Mouse (Mus musculus): Measurements from ENCODE around the gene 9930022D16Rik.

DNA sequence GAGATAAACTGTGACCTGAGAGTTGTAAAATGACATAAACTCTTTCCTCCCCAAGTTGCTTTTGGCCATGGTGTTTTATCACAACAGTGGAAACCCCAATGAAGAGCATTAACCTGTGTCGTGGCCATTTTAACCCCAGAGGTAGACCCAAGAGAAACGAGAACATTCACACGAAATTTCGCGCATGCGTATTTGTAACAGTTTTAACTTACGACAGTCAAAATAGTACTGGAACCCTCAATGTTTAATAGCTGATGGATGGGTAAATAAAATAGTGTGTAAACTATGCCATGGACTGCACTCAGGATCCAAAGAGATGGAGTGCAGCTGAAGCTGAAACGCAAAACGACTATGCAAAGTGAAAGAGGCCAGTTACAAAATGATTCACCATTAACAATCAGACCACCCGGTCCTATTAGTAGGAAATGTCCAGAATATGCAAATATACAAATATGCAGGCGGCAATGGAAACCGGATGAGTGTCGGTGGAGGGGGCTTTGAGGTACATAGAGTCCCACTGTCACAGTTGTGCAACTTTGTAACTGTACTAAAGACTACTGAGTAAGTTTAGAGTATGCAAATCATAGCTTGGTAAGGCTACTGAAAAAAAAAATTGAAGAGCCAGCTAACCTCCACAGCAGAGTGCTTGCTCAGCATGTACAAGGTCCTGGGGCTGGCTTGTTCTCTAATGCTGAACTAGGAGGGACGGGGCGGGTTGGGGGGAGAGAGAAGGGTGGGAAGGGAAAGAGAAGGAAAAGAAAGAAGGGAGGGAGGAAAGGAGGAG, 3.3 kb upstream of the 9930022D16Rik start:
- TF ChIP-seq CTCF (IDR thresholded peaks at IDR 0.05; ENCODE audit: low read depth) = no peak
- TF ChIP-seq EP300 (IDR thresholded peaks at IDR 0.05; ENCODE audit: low read depth) = no peak
